Mouse (Mus musculus) cerebellum, adult 2 months (tissue): ENCODE measurements around the gene Pcsk1n. TPM values are rescaled to one million over a fixed set of nuclear protein-coding genes. Genes with fewer than 3 reads are reported as not detected.
"Not testable (repeated sequence)": the region's sequence is repeated elsewhere in the genome, so short reads cannot be mapped to it uniquely, and the experiment has no call there.

ENCODE experiments used
- DNase-seq, 2 experiments: peaks; one replicate each; pipeline ENCODE4 v3.0.0; 2021
- H3K27ac ChIP-seq: fragments of 200-500 bp; 2 replicates; pipeline ENCODE4 v1.5.1; 2012; ENCODE audit warnings: low read length, control low read depth, inconsistent platforms; ENCODE audit not compliant: insufficient read depth
- H3K27me3 ChIP-seq: fragments of 200-500 bp; 2 replicates; pipeline ENCODE4 v1.6.1; 2012; ENCODE audit warnings: inconsistent platforms, mild to moderate bottlenecking, low read length, moderate library complexity; ENCODE audit not compliant: control insufficient read depth, insufficient read depth
- H3K4me1 ChIP-seq: fragments of 200-500 bp; 2 replicates; pipeline ENCODE4 v1.6.1; 2011; ENCODE audit warnings: low read length; ENCODE audit not compliant: control insufficient read depth, insufficient read depth
- H3K4me3 ChIP-seq: fragments of 200-500 bp; replicated peaks from 2 replicates; pipeline ENCODE3; 2011; ENCODE audit warnings: mild to moderate bottlenecking, low read depth, low read length, control low read depth; ENCODE audit not compliant: insufficient read depth
- CTCF ChIP-seq: fragments of 200-500 bp; IDR thresholded peaks from 2 replicates; pipeline ENCODE4 v1.5.1; 2011; ENCODE audit warnings: low read depth, mild to moderate bottlenecking, control low read depth, low read length, moderate library complexity, borderline replicate concordance; ENCODE audit not compliant: insufficient read depth
- POLR2A ChIP-seq: fragments of 200-500 bp; IDR thresholded peaks from 2 replicates; pipeline ENCODE4 v1.6.1; 2011; ENCODE audit warnings: low read length, control low read depth, borderline replicate concordance; ENCODE audit not compliant: insufficient read depth
- WGBS: fragments of 180-500 bp; shearing (Covaris S2); methylation state at CpG from one replicate; pipeline ENCODE4 v1.1.7; 2018; 5-methylcytosine and 5-hydroxymethylcytosine counted together
- polyA plus RNA-seq: library from polyadenylated mRNA; depleted of rRNA; stranded (reverse); fragments of >200 nt; gene quantifications from 2 replicates; pipeline ENCODE4 v1.2.3, GENCODE M21; 2012

Gene Pcsk1n
- polyA plus RNA-seq, 1 experiment: 461 TPM

DNA sequence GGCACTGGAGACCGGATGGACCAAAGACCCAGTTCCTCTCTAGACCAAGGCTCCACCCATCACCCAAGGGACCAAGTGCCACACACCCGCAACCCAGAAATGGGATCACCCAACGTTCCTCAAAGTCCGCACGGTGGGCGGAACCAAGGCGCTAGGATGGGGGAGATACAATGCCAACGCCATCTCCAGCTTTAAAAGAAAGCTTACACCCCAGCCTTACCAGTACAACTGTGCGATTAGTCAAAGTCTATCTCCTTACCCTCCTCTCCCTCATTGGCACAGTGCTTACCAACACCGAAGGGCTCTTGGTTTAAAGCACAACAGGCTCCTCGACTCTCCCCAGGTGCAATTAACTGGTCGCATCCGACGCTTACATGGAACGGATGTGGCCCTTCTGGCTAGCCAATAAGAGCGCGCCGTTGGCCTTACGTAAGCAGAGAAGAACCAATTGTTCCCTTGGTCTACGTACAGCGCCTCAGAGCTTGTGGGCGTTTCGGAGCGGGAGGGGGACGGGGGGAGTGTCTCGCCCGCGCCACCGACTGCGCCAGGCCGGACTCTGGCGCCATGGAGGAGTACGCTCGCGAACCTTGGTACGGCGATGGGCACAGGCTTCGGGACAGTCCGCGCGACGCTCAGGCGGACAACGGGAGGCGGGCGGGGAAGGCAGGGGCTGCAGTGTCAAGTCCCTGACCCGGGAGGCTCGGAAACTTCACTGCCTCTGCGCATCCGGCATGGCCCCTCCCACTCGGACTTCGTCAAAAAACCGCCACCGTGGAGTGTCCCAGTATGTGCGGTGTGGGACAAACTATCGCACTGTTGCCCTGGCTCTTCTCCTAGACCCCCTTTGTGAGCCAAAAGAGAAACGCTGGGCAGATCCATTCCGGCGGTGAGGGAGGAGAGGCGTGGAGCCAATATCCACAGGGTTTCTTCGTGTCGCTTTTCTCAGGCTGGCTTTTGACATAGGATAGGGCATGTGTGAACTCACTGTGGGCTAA lies 20.4 kb upstream of the Pcsk1n start, which contains the start of the genes Pqbp1 and Timm17b:
Gene Pqbp1, minus strand, starts transcription at position 390 of the 995 bp plus-strand sequence.
Gene Timm17b, plus strand, starts transcription at position 478 of the 995 bp plus-strand sequence.
- TF ChIP-seq POLR2A (peak; percentile 79), CTCF (no peak)

DNA sequence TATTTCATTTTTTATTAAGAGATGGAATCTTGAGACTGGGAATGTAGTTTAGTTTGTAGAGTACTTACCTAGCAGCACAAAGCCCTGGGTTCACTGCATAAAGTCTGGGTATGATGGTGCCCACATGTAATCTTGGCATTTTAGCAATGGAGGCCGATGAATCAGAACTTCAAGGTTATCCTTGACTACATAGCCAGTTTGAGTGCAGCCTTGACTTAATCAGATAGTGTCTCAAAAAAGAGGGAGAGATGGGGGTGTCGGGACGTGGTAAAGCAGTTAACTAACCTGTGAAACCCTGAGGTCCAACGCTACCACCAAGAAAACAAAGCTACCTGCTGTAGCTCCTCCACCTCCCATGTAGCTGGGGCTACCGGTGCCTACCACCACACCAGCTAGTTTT lies 15.2 kb upstream of the Pcsk1n start:
- WGBS: 92% methylated on average over 5 of the region's 5 CpGs
- DNase-seq: no peak
- Histone ChIP-seq H3K27ac (no peak overlapping the region), H3K4me1 (no peaks in the 10 kb centered on the region), H3K4me3 (no peak overlapping the region), H3K27me3 (no peaks in the 10 kb centered on the region)
- TF ChIP-seq CTCF: no peak
- TF ChIP-seq POLR2A: no peak

More for the DNA sequence above, 20.4 kb upstream of the Pcsk1n start, which contains the start of the genes Pqbp1 and Timm17b:
- peak; percentile 88 to 94 for DNase-seq
- Histone ChIP-seq H3K4me1 (no peaks in the 10 kb centered on the region), H3K4me3 (peak within 1 kb of the TSS; percentile 95), H3K27ac (peak within 1 kb of the TSS; percentile 99), H3K27me3 (no peaks in the 10 kb centered on the region)
- 4% methylated on average over 59 of the region's 62 CpGs for WGBS

DNA sequence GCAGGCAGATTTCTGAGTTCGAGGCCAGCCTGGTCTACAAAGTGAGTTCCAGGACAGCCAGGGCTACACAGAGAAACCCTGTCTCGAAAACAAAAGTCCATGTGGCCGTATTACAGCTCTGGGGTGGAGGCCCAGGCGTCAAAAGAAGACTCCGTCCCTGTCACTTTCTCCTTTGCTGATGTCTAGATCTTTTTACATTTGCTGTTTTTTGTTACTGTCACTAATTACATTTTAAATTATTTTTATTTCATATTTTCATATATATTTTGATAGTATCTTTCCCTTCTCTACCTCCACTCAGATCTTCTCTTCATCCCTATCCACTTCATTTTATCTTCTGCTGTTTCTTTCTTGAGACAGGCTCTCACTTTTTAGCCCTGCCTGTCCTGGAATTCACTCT lies 11.9 kb upstream of the Pcsk1n start, which contains the start of gene Gm10491:
Gene Gm10491, minus strand, starts transcription at position 101 of the 400 bp plus-strand sequence.
- no peaks in the 10 kb centered on the region for H3K4me1 ChIP-seq
- 91% methylated on average over 5 of the region's 5 CpGs for WGBS
- no peak within 1 kb of the TSS for H3K4me3 ChIP-seq
- DNase-seq: no peak
- no peak for TF ChIP-seq CTCF
- TF ChIP-seq POLR2A: no peak
- H3K27ac ChIP-seq: no peak within 1 kb of the TSS
- H3K27me3 ChIP-seq: no peaks in the 10 kb centered on the region

DNA sequence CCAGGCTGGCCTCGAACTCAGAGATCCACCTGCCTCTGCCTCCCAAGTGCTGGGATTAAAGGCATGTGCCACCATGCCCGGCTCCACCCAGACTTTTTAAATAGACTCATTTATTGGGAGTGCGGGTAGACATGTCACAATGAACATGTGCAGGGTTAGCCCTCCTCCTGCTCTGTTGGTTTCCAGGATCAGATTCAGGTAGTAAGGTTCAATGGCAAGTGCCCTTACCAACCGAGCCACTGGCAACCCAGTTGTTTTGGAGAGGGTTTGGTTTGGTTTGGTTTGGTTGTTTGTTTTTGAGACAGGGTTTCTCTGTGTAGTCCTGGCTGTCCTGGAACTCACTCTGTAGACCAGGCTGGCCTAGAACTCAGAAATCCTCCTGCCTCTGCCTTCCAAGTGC lies 10.4 kb upstream of the Pcsk1n start, which contains the start of gene Gm10490:
Gene Gm10490, plus strand, starts transcription at position 301 of the 400 bp plus-strand sequence.
- H3K4me1 ChIP-seq, H3K4me3 ChIP-seq, H3K27ac ChIP-seq, DNase-seq, H3K27me3 ChIP-seq: not testable (repeated sequence)
- WGBS: 91% methylated on average over 4 of the region's 4 CpGs

DNA sequence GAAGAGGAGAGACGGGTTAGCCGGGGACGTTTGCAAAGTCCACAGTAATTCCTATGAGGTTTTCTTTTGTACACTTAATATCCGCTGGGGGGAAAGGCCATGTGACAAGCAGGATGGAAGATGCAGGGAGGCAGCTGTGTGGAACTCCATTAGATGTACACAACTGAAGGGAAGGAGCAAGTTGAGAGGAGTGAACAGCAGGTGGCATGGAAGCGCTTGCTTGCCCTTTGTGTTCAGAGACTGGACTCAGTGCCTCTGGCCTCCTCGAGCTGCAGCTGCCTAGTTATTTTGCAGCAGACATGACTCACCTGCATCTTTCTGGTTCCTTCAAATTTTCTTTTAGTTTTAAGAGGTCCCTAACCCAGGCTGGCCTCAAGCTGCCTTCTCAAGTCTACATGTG lies 9.1 kb upstream of the Pcsk1n start:
- no peaks in the 10 kb centered on the region for H3K4me1 ChIP-seq
- WGBS: 36% methylated on average over 6 of the region's 6 CpGs
- TF ChIP-seq CTCF: no peak
- TF ChIP-seq POLR2A: no peak
- no peaks in the 10 kb centered on the region for H3K27me3 ChIP-seq
- no peak overlapping the region for H3K4me3 ChIP-seq
- no peak for DNase-seq
- no peak overlapping the region for H3K27ac ChIP-seq

DNA sequence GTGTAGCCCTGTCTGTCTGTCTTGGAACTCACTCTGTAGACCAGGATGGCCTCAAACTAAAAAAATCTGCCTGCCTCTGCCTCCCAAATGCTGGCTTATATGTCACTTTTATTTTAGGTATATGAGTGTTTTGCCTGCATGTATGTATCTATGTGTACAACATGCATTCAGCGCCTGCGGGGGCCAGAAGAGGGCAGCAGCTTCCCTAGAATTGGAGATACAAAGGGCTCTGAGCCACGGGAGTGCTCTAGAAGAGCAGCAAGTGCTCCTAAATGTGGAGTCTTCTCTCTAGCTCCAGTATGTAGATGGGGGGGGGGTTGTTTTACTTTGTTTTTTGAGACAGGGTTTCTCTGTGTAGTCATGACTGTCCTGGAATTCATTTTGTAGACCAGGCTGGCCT lies 4.0 kb upstream of the Pcsk1n start:
- not testable (repeated sequence) for H3K27ac ChIP-seq, H3K27me3 ChIP-seq, H3K4me3 ChIP-seq, H3K4me1 ChIP-seq
- 0 out of 2 replicates have a peak, but pooled peaks have one; percentile 6 for TF ChIP-seq CTCF
- DNase-seq: peak in 1 of 2 experiments; percentile 50
- 10% methylated on average over 3 of the region's 3 CpGs for WGBS

DNA sequence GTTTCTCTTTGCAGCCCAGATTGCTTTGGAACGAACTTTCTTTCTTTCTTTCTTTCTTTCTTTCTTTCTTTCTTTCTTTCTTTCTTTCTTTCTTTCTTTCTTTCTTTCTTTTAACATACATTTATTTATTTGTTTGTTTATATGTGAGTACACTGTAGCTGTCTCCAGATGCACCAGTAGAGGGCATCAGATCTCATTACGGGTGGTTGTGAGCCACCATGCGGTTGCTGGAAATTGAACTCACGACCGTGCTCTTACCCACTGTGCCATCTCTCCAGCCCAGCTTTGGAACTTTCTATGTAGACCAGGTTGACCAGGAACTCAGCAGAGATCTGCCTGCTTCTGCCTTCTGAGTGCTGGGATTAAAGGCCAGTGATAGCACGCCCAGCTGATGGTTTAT lies 1.7 kb upstream of the Pcsk1n start:
- H3K27ac ChIP-seq, H3K4me1 ChIP-seq, DNase-seq, H3K4me3 ChIP-seq, H3K27me3 ChIP-seq: not testable (repeated sequence)
- 66% methylated on average over 6 of the region's 6 CpGs for WGBS

DNA sequence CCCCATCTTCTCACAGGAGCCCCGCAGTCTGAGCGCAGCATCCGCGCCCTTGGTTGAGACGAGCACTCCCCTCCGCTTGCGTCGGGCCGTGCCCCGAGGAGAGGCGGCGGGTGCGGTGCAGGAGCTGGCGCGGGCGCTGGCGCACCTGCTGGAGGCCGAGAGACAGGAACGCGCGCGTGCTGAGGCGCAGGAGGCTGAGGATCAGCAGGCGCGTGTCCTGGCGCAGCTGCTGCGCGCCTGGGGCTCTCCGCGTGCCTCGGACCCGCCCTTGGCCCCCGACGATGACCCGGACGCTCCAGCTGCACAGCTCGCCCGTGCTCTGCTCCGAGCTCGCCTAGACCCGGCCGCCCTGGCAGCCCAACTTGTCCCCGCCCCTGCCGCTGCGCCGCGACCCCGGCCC lies 2.4 kb downstream of the Pcsk1n start:
- peak; percentile 42 to 44 for DNase-seq
- TF ChIP-seq POLR2A: no peak
- no peak for TF ChIP-seq CTCF
- WGBS: 4% methylated on average over 37 of the region's 48 CpGs
- Histone ChIP-seq H3K4me3 (peak overlapping the region; percentile 34), H3K27me3 (no peaks in the 10 kb centered on the region), H3K4me1 (peaks cover 3% of the 10 kb centered on the region), H3K27ac (no peak overlapping the region)
